Mouse (Mus musculus) telencephalon, adult 2 months (tissue): ENCODE measurements at regions not wholly inside any gene's neighbourhood (a gene's known extent, or its start where the extent isn't known, plus 50 kb on each side); places are given as distances from the start of the nearest gene placed in this dataset.
"Not testable (repeated sequence)": the region's sequence is repeated elsewhere in the genome, so short reads cannot be mapped to it uniquely, and the experiment has no call there.

Experiments used
- DNase-seq: peaks from one replicate; pipeline ENCODE4 v3.0.0-alpha.2; 2011; ENCODE audit warnings: low read depth, low spot score

GRCm38 (mm10) chrX:157107747-157108146, 307.4 kb downstream of the Phex start:
- no peak for DNase-seq

- DNase-seq, result peak; percentile 6
Observed at GRCm38 (mm10) chrX:157080025-157080424, 335.1 kb downstream of the Phex start.

GRCm38 (mm10) chrX:157079606-157080005, 335.5 kb downstream of the Phex start:
- DNase-seq, result peak; percentile 23

- DNase-seq, result not testable (repeated sequence)
Observed at GRCm38 (mm10) chrX:157078061-157078460, 337.1 kb downstream of the Phex start.

GRCm38 (mm10) chrX:157076193-157076592, 338.9 kb downstream of the Phex start:
- no peak for DNase-seq

GRCm38 (mm10) chrX:157051629-157052315, 363.3 kb downstream of the Phex start:
- peak; percentile 0 for DNase-seq

- no peak for DNase-seq
Observed at GRCm38 (mm10) chrX:157028913-157029312, 386.2 kb downstream of the Phex start.

GRCm38 (mm10) chrX:157024343-157024742, 390.8 kb downstream of the Phex start:
- no peak for DNase-seq

GRCm38 (mm10) chrX:157021851-157022250, 393.3 kb downstream of the Phex start:
- no peak for DNase-seq

GRCm38 (mm10) chrX:157020337-157020736, 394.8 kb downstream of the Phex start:
- DNase-seq, result no peak

- DNase-seq, result no peak
Observed at GRCm38 (mm10) chrX:156989986-156990518, 425.1 kb downstream of the Phex start.

GRCm38 (mm10) chrX:156947093-156947492, 468.0 kb downstream of the Phex start:
- no peak for DNase-seq

GRCm38 (mm10) chrX:156944223-156944622, 470.9 kb downstream of the Phex start:
- no peak for DNase-seq

GRCm38 (mm10) chrX:156913363-156913762, 501.7 kb downstream of the Phex start:
- no peak for DNase-seq
